Mouse (Mus musculus) ZHBTc4 (cell line): ENCODE data around the gene Desi2.
"Not testable (repeated sequence)": the region's sequence is repeated elsewhere in the genome, so short reads cannot be mapped to it uniquely, and the experiment has no call there.

Experiments used
- DNase-seq: peaks from one replicate; pipeline ENCODE4 v3.0.0-alpha.2; 2011; ENCODE audit warnings: low read depth, low spot score

Gene Desi2

GRCm38 (mm10) chr1:178187216-178187791, at the start of gene Desi2:
Gene Desi2 (plus strand): TSS chr1:178187417.
- peak; percentile 99 for DNase-seq

DNA sequence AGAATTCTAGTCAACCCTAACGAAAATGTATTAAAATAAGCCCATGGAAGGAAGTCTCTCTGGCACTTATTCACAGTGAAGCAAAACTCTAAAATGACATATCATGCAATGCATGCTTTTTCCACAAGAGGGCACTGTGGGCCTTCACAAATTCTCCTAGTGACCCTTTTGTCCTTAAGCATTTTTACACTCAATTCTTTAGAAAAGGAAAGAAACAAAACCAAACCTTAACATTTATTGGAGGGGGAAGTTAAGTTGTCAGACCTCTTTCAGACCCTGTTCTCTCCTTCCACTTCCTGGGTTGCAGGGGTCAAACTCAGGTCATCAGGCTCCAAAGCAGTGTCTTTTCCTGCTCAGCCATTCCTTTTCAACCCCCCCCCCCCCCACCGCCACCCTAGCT, 40.7 kb upstream of the Desi2 start:
- DNase-seq, result peak; percentile 58

DNA sequence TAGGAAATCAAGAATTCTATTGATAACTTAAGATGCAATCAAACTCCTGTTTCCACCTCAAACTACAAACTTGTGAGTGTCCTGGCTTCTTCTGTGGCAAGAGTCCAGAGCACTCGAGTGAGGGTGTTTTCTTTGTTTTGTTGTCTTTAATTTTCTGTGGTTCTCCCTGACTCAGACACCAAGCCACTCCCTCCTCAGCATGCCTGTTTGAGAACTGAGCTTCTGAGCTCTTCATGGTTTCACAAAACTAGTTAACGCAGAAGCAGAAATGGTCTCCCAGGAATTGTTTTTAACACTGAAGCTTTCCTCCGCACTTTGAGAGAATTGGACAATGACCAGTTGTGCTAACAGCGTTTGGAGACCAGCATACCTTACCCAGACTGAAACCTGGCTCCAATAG, 40.3 kb upstream of the Desi2 start:
- not testable (repeated sequence) for DNase-seq

DNA sequence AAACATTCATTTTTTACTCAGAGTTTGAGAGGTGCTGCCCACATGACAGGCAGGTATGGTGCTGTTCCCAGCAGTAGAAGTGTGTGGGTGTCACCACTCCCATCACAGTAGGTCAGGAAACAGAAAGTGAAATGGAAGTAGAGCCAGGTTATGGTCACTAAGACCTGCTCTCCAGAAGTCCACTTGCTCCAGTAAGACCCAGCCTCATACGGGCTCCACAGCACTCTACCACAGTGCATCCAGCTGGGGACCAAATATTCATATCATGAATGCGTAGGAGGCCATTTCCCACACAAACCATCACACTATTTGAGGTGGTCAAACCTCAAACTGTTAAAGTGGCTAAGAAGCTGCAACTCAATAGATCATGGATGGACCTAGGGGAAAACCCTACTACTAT, 5.0 kb upstream of the Desi2 start:
- no peak for DNase-seq

DNA sequence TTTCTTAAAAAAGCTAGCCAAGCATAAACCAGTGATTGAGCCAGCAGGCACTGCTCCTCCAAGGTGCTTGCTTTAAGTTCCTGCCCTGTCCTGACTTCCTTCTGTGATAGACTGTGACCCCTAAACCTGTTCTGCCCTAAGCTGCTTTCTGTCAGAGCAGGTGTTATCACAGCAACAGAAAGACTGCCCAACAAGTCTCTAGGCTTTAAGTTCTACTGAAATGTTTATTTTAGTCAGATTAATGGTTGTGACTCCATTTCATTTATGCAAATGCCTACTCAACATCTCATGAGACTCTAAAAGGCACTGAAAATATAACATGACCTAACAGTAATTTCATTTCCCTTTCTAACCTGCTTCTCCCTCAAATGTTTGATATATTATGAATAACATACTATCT, 1.6 kb upstream of the Desi2 start:
- DNase-seq, result no peak

GRCm38 (mm10) chr1:178187810-178188209, 593 bp downstream of the Desi2 start:
- DNase-seq, result not testable (repeated sequence)

DNA sequence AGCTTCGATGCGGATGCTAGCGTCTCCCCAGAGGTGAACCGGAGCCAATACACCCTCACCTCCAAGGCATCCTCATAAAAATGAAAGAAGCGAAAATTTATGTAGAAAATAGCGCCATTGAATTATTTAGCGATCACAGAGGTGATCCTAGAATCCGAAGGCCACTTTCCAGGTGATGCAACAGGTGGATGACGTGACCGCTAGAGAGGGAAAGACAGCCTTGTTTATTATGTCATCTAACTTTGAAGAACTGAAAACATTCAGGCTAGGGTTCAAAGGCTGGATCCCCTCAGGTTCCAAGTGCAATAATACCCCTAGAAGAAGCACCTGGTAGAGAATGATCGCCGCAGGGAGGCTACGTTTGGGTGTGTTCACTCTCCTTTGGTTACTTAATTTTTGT, 1.2 kb downstream of the Desi2 start:
- peak; percentile 15 for DNase-seq

GRCm38 (mm10) chr1:178205701-178206325, 18.6 kb downstream of the Desi2 start:
- DNase-seq, result no peak

GRCm38 (mm10) chr1:178207856-178208255, 20.6 kb downstream of the Desi2 start:
- DNase-seq, result peak; percentile 50

DNA sequence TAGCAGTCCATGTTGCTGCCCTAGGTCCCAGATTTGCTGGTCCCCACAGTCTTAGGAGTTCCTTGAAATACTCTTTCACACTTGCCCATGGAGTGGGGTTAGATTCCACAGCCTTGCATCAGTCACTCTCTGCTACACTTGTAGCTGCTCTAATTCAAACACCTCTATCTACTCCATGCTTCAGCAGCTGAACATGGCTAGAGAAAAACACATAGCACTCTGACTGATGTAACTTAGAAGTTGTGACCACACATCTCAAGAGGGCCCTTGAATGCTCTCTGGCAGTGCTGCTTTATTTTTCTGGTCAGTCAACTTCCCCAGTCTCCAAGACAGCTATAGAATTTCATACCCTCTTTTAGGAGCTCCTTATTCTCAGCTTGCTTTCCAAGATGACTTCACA, 22.7 kb downstream of the Desi2 start:
- no peak for DNase-seq

- no peak for DNase-seq
Measured at GRCm38 (mm10) chr1:178217157-178217556, 29.9 kb downstream of the Desi2 start.

- no peak for DNase-seq
Measured at GRCm38 (mm10) chr1:178218305-178218704, 31.1 kb downstream of the Desi2 start.

DNA sequence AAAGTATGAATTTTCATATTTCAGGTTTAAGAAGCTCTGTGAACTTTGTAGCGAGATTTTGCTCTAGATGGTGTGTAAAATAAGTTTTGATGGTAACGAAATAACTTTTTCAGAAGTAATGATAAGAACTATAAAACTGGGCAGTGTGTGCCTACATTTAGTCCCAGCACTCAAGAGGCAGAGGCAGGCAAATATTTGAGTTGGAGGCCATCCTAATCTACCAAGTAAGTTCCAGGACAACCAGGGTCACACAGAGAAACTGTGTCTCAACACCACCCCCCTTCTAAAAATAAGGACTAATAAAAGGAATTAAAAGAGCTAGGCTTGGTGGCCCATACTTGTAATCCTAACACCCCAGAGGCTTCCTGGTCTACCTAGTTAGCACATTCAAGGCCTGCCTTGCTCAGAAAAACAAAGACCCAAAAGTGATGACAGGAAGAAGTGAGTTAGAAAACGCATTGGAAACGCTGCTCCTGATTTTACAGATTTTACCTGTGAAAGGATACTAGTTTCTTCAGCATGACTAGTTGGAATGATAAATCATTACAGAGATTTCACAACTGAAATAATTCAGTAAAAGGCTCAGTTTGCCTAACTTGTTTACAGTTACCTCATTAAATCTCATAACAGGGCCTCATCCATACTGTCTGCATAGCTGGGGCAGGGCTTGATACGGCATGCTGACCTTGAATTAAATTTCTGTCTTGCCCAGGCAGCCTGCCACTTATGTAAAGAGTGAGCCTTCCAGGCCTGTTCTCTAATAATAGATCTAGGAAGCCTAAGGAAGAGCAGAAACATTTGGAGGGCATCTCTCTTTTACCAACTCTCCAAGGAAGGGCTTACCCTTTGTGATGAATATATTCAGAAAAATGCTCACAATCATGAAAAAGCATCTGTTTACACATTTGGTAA, 32.2 kb downstream of the Desi2 start:
- DNase-seq, result no peak

DNA sequence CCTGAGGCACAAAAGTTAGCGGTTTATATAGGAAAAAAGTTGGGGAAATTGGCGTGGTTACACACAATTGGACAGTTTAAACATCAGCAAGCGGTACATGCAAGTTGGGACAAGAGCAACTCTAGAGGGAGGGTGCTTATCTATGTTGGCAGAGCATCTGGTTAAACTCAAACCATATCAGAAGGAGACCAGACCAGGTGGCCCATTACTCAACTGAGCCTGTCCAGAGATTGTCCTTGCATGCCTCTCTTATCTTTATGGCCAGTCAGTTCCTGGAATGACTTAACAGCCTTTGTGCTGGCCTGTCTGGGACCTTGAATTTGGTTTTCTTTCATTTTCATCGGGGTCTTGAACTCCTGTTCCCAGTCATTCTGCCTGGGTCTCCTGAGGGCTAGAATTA, 41.7 kb downstream of the Desi2 start:
- not testable (repeated sequence) for DNase-seq

DNA sequence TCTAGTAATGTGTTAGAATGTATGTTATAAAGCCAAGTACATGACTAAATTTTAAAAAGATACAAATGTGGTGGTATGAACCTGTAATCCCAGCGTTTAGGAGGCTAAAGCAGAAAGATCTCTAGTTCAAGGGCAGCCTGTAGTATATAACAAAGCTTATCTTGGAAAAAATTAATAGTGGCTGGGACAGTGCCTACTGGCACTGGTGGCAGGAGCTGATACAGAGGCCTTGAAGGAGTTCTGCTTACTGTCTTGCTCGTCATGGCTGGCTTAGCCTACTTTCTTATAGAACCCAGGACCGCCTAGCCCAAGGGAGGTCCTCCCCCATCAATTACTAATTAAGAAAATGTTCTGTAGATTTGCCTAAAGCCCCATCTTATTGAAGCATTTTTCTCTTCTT, 46.9 kb downstream of the Desi2 start:
- no peak for DNase-seq

DNA sequence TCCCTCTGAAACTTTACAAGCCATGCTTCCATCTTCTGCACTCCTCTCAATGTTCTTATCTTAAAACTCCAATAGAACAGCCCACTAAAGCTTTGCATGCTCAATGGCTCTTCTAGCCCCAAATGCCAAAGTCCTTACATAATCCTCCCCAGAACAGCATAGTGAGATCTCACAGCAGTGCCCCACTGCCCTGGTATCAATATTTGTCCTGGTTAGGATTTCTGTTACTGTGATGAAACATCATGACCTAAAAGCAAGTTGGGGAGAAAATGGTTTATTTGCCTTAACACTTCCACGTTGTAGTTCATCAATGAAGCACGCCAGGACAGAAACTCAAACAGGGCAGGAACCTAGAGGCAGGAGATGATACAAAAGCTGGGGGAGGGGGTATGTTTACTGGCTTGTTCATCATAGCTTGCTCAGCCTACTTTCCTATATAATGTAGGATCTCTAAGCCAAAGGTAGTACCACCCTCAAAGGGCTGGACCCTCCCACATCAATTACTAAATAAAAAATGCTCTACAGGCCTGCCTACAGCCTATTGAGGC, 48.8 kb downstream of the Desi2 start:
- DNase-seq, result no peak

DNA sequence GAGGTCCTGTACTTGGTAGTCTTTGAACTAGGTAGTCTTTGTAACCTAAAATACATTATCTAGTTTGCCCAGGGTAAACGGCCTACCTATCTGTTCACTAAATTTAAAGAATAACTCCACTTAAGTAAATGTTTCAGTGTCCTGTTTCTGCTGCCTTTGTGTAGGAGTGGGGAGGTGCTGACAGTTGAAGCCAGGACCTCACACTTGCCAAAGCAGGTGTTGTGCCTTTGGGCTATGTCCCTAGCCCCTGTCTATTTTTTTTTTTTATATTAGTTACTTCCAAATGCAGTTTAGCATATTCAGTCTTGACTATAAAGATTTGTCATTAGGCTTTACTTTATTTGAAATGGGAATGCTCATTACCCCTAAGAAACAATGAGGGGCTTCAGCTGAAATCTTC, 51.5 kb downstream of the Desi2 start:
- no peak for DNase-seq

DNA sequence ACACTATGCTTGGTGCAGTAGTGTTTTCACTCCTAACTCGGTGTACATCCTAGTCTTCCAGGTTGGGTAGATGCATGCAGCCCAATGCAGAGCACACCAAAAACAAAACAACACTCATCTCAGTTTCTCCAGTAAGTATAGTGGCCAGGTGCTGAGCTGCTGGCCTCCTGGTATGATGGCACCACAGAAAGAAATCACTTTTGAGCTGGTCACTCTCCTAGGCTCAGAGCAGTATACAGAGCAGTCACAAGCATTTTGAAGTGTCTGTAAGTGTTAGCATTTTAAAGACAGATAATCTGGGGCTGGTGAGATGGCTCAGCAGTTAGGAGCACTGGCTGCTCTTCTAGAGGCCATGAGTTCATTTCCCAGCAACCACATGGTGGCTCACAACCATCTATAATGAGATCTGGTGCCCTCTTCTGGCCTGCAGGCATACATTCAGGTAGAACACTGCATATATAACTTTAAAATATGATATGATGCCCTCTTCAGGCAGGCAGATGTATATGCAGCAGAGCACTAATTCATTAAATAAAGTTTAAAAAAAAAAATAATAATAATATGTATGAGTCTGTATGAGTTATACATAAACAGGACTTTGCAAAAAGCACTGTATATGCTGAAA, 54.8 kb downstream of the Desi2 start:
- peak; percentile 29 for DNase-seq

DNA sequence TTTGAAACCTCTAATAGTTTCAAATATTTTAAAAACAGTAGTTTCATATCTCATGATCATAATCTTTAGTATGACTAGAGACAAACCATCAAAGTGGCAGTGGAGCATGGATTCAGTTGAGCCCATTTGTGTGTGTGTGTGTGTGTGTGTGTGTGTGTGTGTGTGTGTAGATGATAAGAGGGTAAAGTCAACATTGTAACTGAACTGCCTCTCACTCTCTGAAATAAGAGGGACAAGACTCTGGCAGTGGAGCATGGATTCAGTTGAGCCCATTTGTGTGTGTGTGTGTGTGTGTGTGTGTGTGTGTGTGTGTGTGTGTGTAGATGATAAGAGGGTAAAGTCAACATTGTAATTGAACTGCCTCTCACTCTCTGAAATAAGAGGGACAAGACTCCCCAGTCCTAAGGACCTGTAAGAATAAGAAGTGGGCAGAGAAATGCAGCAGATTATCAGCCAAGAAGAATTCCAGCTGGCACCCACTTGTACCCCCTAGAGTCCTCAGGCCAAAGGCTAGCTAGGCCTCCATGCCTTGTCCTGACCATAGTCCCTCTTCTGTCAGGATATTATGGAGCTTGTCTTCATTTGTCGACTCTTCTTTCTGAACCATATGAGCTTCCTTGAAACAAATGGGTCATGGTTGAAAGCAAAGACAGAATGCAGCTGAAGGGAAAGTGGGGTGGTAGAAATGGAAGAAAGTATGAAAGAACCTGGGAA, 61.0 kb downstream of the Desi2 start:
- no peak for DNase-seq

DNA sequence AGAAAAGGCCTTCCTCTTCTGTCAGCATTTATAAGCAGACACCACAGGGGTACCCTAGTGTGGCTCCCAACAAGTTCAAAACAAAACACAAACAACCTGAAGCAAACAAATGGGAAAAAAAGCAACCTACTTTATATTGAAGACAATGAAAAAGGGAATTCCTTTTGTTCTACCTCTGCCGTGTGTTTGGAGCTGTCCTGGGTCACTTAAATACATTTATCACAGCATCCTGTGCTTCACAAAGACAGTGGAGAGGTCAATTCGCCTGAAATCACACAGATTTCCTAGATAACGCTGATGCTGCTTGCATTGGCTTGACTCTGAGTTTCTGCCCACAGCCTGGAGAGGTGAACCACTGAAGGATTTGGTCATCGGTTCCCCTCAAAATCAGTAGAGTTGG, 67.4 kb downstream of the Desi2 start:
- DNase-seq, result no peak

DNA sequence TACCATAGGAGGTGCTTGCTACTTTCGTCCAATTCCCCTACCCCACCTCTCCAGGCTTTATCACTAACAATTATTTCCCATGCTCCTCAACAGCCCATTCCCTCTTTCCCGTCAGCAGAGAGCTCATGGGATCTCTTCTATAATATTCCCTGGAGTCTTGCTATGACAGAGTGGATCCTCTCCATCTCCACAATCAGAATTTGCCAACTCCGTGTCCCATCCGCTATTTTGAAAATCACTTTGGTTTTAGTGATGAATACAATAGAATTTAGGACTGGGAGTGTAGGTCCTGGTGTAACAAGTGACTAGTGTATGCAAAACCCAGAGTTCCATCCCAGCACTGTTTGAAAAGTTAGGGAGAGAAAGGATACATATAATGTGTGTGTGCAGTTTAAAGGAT, 69.1 kb downstream of the Desi2 start:
- no peak for DNase-seq
